Mouse (Mus musculus): Measurements from ENCODE around the gene Kcnj4. TPM values are rescaled to one million over a fixed set of nuclear protein-coding genes. Genes with fewer than 3 reads are reported as not detected.

The Kcnj4 gene
- polyA plus RNA-seq, 1 experiment from 2014 or later: 0.07 TPM

DNA sequence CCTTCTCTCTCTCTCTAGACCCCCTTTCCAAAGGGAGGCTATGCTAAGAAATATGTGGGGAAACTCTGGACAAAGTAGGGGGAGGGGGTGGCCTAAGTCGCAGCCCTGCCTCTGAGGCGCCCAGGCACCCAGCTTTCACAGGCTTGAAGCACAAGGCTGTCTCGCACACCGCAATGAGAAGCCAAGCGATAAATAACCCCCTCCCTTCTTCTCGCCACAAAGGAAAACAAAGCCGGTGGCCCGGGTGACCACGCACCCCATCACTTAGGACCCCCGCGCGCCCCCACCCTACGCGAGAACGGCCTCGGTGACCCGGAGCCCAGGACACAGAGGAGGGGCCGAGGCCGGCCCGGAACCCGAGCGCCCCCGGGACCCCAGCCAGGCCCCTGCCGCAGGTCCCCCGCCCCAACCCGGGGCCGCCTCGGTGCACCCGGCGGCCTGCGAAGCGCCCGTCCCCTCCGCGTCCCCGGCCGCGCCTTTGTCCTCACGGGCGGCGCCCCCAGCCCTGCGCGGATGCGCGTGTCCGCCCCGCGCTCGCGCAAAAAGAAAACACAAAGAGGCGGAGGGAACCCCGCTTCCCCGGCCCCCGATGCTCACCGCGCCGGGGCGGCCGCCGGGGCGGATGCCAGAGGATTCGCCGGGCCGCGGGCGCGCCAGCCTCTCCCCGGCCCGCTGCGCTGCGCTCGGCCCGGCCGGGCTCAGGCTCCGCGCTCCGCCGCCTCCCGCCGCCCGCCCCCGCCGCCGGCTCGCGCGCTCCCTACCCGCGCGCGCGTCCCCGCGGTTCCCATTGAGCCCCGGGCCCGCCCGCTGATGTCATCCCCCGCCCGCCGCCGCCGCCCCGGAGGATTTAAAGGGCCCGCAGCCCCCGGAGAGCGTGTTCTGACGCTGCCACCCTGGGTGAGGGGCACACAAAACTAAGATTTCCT is 63.4 kb downstream of the Kcnj4 start:
- H3K4me3 ChIP-seq (ENCODE audit: low read depth, low read length): peak overlapping the region; percentile 91
- ATAC-seq (ENCODE audit: low read depth): peak; percentile 77
- peak; percentile 80 for DNase-seq (ENCODE audit: low spot score)
- H3K27me3 ChIP-seq (replicated peaks; ENCODE audit: control insufficient read depth, insufficient read depth, low read length): no peaks in the 10 kb centered on the region
- H3K4me2 ChIP-seq (ENCODE audit: low read depth, low read length): peak overlapping the region; percentile 68
- peaks cover 36% of the 10 kb centered on the region for H3K4me1 ChIP-seq (ENCODE audit: control insufficient read depth, insufficient read depth, low read length)
- H3K9ac ChIP-seq (ENCODE audit: low read depth, low read length): peak overlapping the region; percentile 99
- WGBS: 0% methylated on average over 20 of the region's 107 CpGs
- H3K36me3 ChIP-seq (ENCODE audit: control insufficient read depth, insufficient read depth, low read length): peaks cover 21% of the 10 kb centered on the region
- H3K27ac ChIP-seq (replicated peaks; ENCODE audit: low read depth, low read length): peak overlapping the region; percentile 96
- no peaks in the 10 kb centered on the region for H3K9me3 ChIP-seq (ENCODE audit: control insufficient read depth, low read length)

DNA sequence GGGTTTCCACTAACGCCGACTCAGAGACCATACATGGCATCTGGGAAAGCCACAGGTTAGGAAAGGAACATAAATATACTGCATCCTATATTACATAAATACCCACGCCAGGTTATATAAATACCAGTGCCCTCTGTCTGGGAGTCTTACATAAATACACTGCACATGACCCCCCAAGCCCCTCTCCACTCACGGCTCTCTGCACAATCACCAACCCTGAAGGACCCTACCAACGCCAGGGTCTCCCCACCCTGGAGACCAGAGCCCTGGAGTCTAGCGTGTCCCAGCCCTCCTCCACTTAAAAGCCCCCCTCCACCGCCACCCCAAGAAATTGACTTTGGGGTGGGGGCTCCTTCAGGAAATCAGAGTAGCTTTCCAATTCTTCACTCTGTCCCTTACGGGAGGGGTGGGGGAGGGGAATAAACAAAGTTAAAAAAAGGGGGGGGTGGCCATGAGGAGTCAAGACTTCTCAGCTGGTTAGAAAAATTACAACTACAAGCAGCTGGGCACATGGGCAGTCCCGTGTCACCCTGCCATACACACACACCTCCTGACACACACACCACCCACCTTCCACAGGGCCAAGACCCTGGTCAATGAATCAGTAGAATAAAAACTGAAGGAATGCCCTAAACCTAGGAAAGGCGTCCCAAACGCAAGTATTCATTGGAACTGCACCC is 64.2 kb downstream of the Kcnj4 start:
- H3K4me3 ChIP-seq (ENCODE audit: low read depth, low read length): peak overlapping the region; percentile 91
- H3K9ac ChIP-seq (ENCODE audit: low read depth, low read length): peak overlapping the region; percentile 99
- WGBS: 13% methylated on average over 11 of the region's 11 CpGs
- DNase-seq (ENCODE audit: low spot score) (peak; percentile 8), ATAC-seq (ENCODE audit: low read depth) (peak; percentile 1; the same call in 1 of the 2 replicates)
- peaks cover 36% of the 10 kb centered on the region for H3K4me1 ChIP-seq (ENCODE audit: control insufficient read depth, insufficient read depth, low read length)
- H3K27me3 ChIP-seq (replicated peaks; ENCODE audit: control insufficient read depth, insufficient read depth, low read length): no peaks in the 10 kb centered on the region
- peak overlapping the region; percentile 96 for H3K27ac ChIP-seq (replicated peaks; ENCODE audit: low read depth, low read length)
- peak overlapping the region; percentile 68 for H3K4me2 ChIP-seq (ENCODE audit: low read depth, low read length)
- H3K9me3 ChIP-seq (ENCODE audit: control insufficient read depth, low read length): no peaks in the 10 kb centered on the region
- H3K36me3 ChIP-seq (ENCODE audit: control insufficient read depth, insufficient read depth, low read length): peaks cover 29% of the 10 kb centered on the region

GRCm38 (mm10) chr15:79440223-79440622 is 64.8 kb downstream of the Kcnj4 start:
- Histone ChIP-seq H3K4me3 (ENCODE audit: low read depth, low read length) (peak overlapping the region; percentile 91), H3K4me1 (ENCODE audit: control insufficient read depth, insufficient read depth, low read length) (peaks cover 36% of the 10 kb centered on the region), H3K9me3 (ENCODE audit: control insufficient read depth, low read length) (no peaks in the 10 kb centered on the region), H3K27ac (replicated peaks; ENCODE audit: low read depth, low read length) (peak overlapping the region; percentile 96), H3K27me3 (replicated peaks; ENCODE audit: control insufficient read depth, insufficient read depth, low read length) (no peaks in the 10 kb centered on the region), H3K9ac (ENCODE audit: low read depth, low read length) (peak overlapping the region; percentile 99), H3K36me3 (ENCODE audit: control insufficient read depth, insufficient read depth, low read length) (peaks cover 35% of the 10 kb centered on the region), H3K4me2 (ENCODE audit: low read depth, low read length) (peak overlapping the region; percentile 68)
- 71% methylated on average over 3 of the region's 4 CpGs for WGBS
- DNase-seq (ENCODE audit: low spot score) (no peak), ATAC-seq (ENCODE audit: low read depth) (no peak)

GRCm38 (mm10) chr15:79439386-79439785 is 65.7 kb downstream of the Kcnj4 start:
- H3K4me1 ChIP-seq (ENCODE audit: control insufficient read depth, insufficient read depth, low read length): peaks cover 36% of the 10 kb centered on the region
- ATAC-seq (ENCODE audit: low read depth) (no peak), DNase-seq (ENCODE audit: low spot score) (no peak)
- 66% methylated on average over 4 of the region's 4 CpGs for WGBS
- H3K4me3 ChIP-seq (ENCODE audit: low read depth, low read length): no peak overlapping the region
- H3K9me3 ChIP-seq (ENCODE audit: control insufficient read depth, low read length): no peaks in the 10 kb centered on the region
- H3K4me2 ChIP-seq (ENCODE audit: low read depth, low read length): peak overlapping the region; percentile 68
- H3K27me3 ChIP-seq (replicated peaks; ENCODE audit: control insufficient read depth, insufficient read depth, low read length): no peaks in the 10 kb centered on the region
- H3K36me3 ChIP-seq (ENCODE audit: control insufficient read depth, insufficient read depth, low read length): peaks cover 43% of the 10 kb centered on the region
- no peak overlapping the region for H3K27ac ChIP-seq (replicated peaks; ENCODE audit: low read depth, low read length)
- H3K9ac ChIP-seq (ENCODE audit: low read depth, low read length): peak overlapping the region; percentile 46

DNA sequence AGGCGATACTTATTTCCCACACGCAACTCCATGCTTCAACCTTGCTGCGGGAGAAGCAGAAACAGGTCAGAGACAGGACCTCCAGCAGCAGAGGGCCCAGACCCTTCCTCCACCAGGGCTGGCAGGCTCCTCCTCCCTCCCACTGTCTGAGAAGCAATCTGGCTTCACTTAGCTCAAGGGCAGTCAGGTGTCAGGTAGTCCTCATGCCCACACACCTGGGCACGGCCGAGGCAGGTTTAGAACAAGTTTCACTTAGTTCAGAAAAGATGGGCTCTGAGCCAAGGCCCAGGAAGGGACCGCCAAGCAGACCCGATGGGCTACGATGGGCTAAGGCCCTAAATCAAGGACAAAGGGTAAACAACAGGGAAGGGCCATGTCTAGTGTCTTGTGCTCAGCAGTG is 66.2 kb downstream of the Kcnj4 start:
- Histone ChIP-seq H3K4me3 (ENCODE audit: low read depth, low read length) (no peak overlapping the region), H3K4me2 (ENCODE audit: low read depth, low read length) (peak overlapping the region; percentile 68), H3K9ac (ENCODE audit: low read depth, low read length) (peak overlapping the region; percentile 46), H3K4me1 (ENCODE audit: control insufficient read depth, insufficient read depth, low read length) (peaks cover 36% of the 10 kb centered on the region), H3K9me3 (ENCODE audit: control insufficient read depth, low read length) (no peaks in the 10 kb centered on the region), H3K27ac (replicated peaks; ENCODE audit: low read depth, low read length) (no peak overlapping the region), H3K27me3 (replicated peaks; ENCODE audit: control insufficient read depth, insufficient read depth, low read length) (no peaks in the 10 kb centered on the region), H3K36me3 (ENCODE audit: control insufficient read depth, insufficient read depth, low read length) (peaks cover 49% of the 10 kb centered on the region)
- DNase-seq (ENCODE audit: low spot score): no peak
- 62% methylated on average over 8 of the region's 8 CpGs for WGBS
- no peak for ATAC-seq (ENCODE audit: low read depth)

DNA sequence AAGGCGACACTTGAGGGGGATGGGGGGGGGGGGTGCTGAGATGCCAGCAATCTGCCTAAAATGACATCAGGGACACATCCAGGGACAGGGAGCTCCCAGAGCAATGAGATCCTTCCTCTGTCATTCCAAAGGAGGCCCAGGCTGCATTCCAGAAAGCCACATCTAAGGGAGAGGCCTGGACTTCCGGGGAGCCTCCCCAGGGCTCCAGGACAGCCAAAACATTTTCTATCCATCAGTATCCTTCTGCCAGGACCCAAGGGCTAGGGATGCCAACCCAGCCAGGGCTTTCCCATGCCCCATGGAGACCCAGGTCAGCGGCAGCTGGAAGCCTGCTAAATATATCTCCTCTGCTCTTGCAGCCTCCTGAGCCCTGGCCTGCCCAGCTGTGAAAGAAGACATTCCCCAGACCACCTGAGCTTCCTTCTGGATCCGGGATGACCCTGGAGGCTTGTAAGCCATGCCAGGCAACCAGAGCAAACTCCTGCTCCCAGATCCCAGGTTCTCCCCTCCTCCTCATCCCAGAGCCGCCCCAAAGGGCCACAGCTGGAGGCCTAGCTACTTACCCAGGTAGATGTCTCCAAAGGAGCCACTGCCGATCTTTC is 66.7 kb downstream of the Kcnj4 start:
- WGBS: 79% methylated on average over 6 of the region's 6 CpGs
- Histone ChIP-seq H3K4me1 (ENCODE audit: control insufficient read depth, insufficient read depth, low read length) (peaks cover 35% of the 10 kb centered on the region), H3K27ac (replicated peaks; ENCODE audit: low read depth, low read length) (no peak overlapping the region), H3K27me3 (replicated peaks; ENCODE audit: control insufficient read depth, insufficient read depth, low read length) (no peaks in the 10 kb centered on the region), H3K4me3 (ENCODE audit: low read depth, low read length) (no peak overlapping the region), H3K9ac (ENCODE audit: low read depth, low read length) (peak overlapping the region; percentile 46; the same call in 1 of the 2 replicates), H3K36me3 (ENCODE audit: control insufficient read depth, insufficient read depth, low read length) (peaks cover 52% of the 10 kb centered on the region), H3K9me3 (ENCODE audit: control insufficient read depth, low read length) (no peaks in the 10 kb centered on the region), H3K4me2 (ENCODE audit: low read depth, low read length) (peak overlapping the region; percentile 68)
- no peak for ATAC-seq (ENCODE audit: low read depth)
- no peak for DNase-seq (ENCODE audit: low spot score)

DNA sequence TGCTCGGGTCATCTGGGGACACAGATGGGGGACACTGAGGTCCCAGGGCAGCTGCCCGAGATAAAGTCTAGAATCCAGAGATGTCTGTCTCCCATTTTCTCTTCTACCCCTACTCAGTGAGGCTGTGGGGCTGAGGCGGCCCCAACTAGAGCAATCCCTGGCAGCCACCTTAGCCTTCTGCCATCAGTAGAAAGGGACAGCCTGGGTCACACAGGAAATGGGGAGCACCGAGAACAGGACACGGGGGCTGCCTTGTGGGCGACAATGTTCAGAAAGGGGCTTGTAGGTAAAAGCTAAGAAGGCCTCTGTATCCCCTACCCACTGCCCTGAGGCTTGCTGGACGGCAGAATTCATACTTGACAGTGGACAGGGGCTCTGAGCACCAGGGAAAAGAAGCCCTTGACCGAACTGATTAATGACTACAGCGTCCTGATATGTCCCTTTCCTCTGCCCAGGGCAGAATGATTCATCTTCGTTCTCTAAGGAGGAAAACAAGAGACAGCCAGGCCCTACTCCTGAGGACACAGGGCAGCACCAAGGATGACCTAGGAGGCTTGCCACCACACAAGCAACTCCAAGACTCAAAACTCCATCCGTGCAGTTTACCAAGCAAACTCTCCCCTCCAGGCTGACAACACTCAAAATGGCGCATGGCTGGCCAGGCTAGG is 67.4 kb downstream of the Kcnj4 start:
- Histone ChIP-seq H3K9ac (ENCODE audit: low read depth, low read length) (no peak overlapping the region), H3K36me3 (ENCODE audit: control insufficient read depth, insufficient read depth, low read length) (peaks cover 58% of the 10 kb centered on the region), H3K27me3 (replicated peaks; ENCODE audit: control insufficient read depth, insufficient read depth, low read length) (no peaks in the 10 kb centered on the region), H3K4me1 (ENCODE audit: control insufficient read depth, insufficient read depth, low read length) (peaks cover 30% of the 10 kb centered on the region), H3K9me3 (ENCODE audit: control insufficient read depth, low read length) (no peaks in the 10 kb centered on the region), H3K4me2 (ENCODE audit: low read depth, low read length) (no peak overlapping the region), H3K4me3 (ENCODE audit: low read depth, low read length) (no peak overlapping the region), H3K27ac (replicated peaks; ENCODE audit: low read depth, low read length) (no peak overlapping the region)
- DNase-seq (ENCODE audit: low spot score) (no peak), ATAC-seq (ENCODE audit: low read depth) (no peak)
- 87% methylated on average over 12 of the region's 12 CpGs for WGBS

GRCm38 (mm10) chr15:79436481-79436921 is 68.5 kb downstream of the Kcnj4 start:
- Histone ChIP-seq H3K4me1 (ENCODE audit: control insufficient read depth, insufficient read depth, low read length) (peaks cover 27% of the 10 kb centered on the region), H3K27ac (replicated peaks; ENCODE audit: low read depth, low read length) (no peak overlapping the region), H3K9ac (ENCODE audit: low read depth, low read length) (no peak overlapping the region), H3K4me2 (ENCODE audit: low read depth, low read length) (no peak overlapping the region), H3K9me3 (ENCODE audit: control insufficient read depth, low read length) (no peaks in the 10 kb centered on the region), H3K4me3 (ENCODE audit: low read depth, low read length) (no peak overlapping the region), H3K36me3 (ENCODE audit: control insufficient read depth, insufficient read depth, low read length) (peaks cover 70% of the 10 kb centered on the region), H3K27me3 (replicated peaks; ENCODE audit: control insufficient read depth, insufficient read depth, low read length) (no peaks in the 10 kb centered on the region)
- no peak for DNase-seq (ENCODE audit: low spot score)
- ATAC-seq (ENCODE audit: low read depth): no peak
- 73% methylated on average over 7 of the region's 7 CpGs for WGBS
